Mouse (Mus musculus): ENCODE data around the gene Lenep.

The Lenep gene

DNA sequence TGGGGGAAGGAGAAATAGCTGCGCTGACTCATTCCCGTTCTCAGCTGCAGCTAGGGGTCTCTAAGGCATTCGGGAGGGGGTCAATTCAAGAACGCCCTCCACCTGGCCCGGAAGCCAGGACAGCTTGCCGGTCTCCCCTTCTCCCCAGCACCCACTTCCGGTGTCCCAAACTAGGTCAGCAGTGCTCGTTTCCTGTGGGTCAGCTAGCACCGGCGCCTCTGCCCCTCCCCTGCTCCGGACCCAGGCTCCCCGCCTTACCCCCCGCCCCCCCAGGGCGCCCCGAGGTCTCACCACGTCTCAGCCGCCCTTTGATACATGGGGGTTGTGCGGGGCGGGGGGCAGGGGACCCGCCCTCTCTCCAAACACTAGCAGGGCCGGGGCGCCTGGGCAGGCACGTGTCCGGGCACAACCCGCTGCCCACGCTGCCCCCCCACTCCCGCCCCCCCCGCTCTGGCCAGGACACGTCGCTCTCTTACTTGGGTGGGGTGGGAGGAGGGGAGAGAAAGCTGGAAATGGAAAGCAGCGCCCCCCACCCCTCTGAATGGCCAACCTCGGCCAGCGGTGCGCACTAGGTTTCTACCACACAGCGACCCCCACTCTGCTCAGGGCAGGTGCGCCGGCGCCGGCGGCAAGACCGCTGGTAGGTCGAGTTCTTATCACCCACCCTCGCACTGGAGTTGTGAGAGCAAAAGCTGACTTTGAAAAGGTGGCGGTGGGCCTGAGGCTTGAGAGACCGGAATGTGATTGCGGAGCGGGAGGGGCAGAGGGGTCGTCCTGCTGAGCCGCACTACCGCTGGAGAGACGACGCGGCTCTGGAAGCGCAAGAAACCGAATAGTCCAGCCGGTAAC is 10.7 kb downstream of the Lenep start:
- in situ Hi-C loops (cut with MboI) = no loop called here

DNA sequence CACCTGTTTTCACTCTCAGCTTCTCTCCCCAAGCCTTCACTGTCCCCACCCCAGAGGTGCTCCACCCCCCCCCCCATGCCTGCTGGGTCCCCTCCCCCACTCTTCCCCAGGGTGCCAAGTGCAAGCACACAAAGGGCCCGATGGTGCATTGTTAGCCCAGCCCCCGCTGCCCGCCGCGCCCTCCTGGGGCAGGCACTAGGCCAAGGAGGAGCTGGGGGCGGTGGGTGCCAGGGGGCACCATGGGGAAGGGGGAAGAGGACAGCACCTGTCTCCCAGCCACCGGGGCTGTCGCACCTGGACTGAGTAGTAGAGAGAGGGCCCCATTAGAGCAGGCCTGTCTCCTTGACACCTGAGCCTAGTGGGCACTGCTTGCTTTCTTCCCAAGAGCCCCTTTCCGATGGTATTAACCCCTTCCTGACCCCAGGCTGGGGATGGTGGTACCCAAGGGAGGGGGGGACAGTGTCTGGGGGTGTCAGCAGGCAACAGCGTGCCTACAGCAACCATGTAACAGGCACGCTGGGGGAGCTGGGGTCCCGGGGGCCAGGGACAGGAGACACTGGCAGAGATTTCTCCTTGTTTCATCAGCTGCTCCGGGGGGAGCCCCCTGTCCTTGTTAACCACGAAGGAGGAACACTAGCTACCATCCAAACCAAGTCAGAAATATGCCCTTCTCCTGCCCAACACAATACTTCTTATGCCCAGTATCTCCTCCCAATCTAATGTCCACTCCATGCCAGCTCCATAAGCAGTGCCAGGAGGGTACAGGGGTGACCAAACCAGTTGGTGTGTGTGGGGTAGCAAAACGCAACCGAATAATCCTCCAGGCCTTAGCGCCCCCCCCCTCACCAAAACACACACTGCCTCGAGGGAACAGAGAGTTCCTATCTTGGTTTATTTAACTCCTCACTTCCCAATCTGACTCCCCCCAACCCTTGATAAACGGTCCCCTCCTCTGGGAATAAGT is 11.6 kb downstream of the Lenep start:
- in situ Hi-C loops (cut with MboI) = no loop called here

DNA sequence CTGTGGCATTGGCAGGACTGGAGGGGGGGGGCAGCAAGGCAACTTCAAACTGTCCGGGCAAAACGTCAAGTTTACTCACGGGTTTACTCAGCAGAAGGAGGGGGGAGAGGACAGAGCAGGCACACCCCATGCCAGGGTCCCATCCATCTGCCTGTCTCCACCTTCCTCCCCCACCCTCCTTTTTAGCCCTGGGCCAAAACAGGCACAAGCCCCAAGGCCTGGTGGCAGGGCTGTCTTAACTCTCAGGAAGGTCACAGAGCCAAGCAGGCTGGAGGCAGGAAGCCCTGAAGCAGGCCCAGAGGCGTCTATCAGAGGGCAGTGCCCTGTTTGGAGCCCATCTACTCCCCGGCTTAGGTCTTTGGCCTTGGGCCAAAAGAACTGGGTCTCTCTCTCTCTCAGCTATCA is 12.5 kb downstream of the Lenep start:
- in situ Hi-C loops (cut with MboI) = no loop called here

DNA sequence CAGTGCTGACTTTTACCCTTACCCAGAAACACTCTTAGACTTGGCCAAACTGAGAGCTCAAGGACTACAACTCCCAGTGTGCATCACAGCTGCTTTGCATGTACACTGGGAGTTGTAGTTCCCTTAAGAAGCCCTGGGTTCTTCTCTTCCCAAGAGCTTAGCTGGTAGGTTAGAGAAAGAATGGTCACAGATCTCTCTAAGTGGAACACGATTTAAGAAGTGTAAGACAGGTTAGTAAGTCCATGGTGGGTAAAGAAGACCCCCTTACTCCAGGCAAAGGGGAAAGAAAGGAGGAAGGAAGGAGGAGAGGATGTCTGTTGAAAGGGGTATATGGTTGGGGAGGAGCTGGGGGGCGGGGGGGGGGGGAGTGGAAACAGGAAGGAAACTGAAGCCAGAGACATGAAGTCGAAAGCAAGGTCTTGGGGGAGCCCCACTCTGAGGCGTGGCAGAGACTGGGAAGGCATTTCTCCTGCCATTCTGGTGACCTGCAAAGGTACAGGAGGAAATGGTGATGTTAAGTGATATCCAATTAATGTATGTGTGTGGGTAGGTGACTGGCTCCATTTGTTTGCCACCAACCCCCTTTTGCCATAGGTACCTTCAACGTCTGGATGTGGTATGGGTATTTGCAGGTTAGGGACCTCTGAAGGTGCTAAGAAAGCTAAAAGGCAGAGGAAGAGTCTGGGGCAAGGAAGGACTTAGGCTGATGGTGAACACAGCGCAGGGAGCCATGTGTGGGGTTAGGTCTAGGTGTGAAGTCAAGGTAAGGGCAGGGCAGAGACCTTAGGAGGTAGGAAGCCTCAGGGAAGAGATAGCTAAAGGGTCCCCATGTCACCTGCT is 13.5 kb downstream of the Lenep start:
- in situ Hi-C loops (cut with MboI) = no loop called here

DNA sequence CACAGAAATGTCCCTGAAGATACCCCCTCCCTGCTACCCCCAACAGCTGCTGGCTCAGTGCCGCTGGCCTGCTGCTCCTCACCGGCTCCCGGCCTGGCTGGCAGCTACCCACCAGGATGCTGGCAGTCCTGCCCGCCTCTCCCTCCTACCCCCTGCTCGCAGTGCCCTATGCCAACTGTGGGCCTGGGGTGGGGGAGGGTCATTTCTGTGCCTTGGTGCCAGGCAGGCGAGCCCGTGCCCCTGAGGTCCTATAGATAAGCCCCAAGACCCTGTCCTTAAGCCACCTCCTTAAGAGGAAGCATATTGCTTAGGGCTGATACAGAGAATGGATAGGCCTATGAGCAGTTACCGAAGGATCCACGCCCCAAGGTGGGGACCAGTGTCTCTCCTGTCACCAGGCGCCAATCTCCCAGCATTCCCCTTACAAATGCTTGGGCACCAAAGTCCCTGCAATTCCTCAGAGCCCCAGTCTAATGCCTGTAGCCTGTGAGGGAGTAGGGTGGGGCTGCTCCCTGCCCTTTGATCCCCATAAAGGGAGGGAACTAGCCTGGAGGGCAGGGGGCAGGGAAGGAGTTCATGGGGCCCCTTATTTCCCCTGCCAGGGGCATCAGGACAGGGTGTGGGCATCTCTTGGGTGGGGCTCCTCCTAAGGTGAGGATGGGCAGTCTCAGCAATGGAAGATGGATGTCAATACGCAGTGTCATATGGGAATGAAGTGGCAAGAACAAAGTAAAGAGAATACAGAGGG is 14.3 kb downstream of the Lenep start:
- in situ Hi-C loops (cut with MboI) = no loop called here

DNA sequence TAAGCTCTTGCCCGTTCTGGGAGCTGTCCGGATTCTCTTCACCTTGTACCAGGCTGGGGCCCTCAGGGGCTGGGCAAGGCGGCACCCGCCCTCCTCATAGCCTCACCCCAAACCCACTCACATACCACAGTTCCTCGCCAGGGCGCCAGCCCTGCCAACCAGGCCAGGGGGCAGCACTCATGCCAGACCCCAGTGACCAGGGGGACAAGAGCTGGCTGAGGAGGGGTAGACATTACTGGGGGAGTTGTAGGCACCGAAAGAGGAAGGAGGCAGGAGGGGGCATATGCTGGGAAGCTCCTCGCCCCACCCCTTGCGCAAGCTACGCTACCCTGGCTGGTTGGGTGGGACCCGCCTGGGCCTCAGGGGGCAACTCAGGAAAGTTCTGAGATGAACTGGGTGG is 15.0 kb downstream of the Lenep start:
- in situ Hi-C loops (cut with MboI) = no loop called here

DNA sequence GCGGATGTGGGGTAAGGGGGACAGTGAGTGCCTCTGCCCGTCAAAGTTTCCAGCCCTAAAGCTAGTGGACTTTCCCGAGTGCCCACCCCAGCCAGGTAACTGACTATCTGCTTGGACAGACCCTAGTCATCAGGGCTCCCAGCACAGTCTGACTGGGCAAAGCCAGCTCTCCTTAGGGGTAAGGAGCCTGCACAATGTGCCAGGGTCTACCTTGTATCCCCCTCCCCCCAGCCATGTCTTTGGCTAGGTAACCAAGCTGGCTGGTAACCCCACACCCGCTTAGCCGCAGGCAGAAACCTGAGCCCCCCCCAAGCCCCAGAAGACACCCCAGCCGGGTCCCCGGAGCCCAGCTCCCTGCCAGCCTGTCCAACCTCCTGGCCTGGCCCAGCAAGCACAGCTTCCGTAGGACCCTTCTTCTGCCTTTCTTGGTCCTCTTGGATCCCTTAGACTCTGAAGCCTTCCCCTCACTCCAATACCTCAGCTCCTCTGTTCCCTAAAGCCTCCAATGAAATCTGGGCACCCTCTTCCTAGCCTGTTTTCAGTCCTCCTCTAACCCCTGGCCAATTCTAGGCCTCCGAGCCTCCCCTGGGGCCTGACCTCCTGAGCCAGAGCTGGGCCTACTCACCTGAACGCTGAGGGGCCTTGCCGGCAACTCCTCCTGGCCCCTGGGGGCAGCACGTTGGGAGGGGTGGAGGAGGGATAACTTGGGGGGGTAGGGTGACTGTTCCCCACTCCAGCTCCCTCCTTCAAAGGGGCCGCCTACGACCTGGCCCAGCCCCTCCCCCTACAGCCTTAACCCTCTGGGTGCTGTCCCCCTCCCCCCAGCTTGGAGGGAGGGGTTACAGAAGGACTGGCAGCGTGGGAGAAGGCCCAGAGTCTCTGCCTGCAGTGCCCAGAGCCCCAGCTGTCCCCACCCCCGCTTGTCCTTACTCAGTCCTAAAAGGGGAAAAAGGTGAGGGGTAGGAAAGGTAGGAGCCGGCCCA is 15.9 kb downstream of the Lenep start:
- in situ Hi-C loops (cut with MboI) = no loop called here

DNA sequence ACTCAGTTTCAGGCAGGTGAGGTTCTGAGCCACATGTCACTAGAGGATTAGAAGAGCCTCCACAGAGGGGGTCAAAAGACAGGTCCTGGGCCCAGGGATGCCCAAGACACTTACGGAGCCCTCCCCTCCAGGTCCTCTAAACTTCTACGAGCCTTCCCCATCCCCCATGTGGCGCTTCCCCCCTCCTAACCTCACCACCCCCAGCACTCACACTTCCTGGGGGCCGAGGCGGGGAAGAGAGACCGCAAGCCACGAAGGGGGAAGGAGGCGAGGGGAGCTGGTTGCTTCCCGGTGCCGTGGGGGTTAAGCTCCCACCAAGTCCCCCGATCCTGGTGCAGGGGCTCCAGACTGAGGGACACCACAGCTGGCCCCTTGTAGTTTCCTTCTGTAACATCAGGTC is 17.1 kb downstream of the Lenep start:
- in situ Hi-C loops (cut with MboI) = no loop called here

DNA sequence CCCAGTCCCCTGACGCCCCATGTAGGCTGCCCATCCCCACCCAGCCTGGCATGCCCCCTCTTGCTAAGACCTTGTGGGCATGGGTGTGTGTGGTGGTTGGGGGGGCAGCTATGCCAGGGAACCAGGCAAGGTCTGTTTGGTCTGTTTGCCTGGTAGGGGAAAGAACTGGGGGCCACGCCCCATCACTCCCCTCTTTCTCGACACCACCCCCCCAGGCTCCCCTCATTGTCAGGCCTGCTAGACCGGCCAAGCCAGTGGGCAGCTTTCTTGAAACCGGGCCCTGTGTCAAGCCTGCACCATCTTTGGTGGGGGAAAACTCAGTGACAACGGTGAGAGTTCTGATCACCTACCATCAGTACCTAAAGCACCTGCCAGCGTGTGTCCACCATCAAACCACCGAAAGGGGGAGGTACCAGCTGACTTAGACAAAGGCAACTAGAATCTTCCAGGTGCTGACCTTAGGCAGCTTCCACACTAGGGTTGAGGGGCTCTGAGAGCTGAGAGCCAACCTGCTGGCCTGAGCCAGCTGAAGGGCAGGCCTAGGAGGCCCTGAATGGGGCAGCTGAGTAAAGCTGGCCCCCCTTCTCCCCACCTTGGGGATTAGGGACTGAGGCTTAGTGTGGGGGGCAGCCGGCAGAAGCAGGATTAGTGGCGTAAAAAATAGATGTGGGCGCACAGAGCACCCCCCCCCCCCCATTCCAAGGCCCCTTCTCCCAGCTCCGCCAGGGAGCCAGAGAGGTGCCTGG is 18.1 kb downstream of the Lenep start:
- in situ Hi-C loops (cut with MboI) = no loop called here

DNA sequence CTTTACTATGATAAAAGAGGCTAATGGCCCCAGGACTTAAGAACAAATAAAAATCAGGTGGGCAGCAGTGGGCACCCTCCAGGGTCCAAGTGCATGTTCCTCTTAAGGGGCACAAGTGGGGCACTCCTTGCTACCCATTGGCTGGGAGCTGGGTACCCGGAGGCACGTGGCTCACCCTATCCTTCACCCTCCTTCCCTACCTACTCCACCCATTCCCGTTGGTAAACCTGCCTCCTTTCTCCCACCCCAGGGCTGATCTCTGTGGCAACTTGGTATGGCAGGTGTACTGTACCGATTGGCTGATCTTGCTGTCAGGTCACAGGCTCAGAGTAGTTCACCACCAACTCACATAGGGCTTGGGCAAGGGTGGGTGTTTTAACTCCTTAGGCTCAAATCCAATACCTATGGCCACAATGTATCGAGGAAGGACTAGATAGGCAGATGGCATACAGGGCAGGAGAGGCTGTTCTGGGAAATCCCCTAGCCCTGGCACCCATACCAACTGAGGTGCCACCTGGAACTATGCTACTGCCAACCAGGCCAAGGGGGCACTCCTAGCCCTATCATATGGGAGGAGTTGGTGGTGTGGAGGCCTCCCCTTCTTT is 18.8 kb downstream of the Lenep start:
- in situ Hi-C loops (cut with MboI) = no loop called here

DNA sequence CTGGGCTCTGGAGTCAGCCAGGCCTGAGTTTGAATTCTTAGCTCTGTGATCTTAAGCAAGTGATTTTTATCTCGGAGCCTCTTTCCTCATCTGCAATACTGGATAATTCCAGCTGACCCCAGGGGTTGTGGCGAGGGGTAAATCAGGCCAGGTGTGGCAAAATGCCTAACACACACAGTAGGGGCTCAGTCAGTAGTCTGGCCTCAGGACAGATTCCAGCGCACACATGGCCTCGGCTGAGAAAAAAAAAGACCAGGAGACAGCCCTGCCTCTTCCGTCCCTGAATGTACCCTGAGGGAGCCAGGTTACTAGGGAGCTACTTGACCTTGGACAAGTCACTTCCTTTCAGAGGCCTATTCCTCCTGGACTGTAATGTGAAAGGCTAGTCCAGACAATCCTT is 19.6 kb downstream of the Lenep start:
- in situ Hi-C loops (cut with MboI) = no loop called here

DNA sequence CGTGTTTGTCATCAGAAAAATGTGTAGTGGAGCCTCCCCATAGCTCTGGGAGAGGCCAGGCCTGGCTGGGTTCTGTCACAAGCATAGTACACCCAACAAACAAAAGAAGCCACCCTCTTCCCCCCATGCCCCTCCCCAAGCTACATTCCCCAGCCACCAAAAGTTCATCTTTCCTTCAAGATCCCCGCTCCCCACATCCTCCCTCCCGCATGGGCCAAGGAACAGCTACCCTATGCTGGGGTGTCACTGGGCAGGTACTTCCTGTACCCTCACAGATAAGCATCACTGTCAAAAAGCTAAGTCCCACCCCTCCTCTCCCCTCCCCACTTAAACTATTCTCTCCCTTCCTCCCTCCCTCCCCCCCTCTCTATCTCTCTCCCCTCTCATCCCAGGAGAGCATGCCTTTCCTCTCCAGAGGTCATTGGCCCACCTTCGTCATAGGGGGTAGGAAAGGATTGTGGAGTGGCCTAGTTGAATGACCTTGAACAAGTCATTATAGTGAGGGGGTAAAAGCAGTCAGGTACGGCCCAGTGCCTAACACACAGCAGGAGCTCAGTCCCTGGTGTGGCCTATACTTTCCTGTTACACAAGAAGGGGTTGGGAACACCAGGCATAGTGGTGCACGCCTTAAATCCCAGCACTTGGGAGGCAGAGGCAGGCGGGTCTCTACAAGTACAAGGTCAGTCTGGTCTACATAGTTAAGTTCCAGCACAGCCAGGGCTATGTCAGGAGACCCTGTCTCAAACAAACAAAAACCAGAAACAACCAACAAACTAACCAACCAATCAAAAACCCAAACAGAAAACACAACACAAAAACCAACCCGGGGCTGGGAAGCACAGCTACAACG is 20.3 kb downstream of the Lenep start:
- in situ Hi-C loops (cut with MboI) = no loop called here

DNA sequence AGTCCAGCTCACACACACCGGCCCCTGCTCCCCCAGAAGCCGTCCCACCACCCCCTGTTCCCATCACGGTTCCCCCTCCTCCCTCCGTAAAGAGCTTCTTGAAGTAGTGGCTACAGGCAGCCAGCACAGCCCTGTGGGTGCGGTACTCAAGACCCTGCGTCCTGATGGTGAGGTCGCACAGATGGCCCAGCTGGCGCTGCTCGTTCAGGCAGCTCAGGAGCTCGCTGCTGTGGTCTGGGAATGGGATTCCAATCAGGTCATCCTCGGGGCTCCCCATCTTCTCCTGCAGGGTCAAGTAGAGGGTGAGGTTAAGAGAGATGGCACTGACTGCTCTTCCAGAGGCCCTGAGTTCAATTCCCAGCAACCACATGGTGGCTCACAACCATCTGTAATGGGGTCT is 21.4 kb downstream of the Lenep start:
- in situ Hi-C loops (cut with MboI) = no loop called here

DNA sequence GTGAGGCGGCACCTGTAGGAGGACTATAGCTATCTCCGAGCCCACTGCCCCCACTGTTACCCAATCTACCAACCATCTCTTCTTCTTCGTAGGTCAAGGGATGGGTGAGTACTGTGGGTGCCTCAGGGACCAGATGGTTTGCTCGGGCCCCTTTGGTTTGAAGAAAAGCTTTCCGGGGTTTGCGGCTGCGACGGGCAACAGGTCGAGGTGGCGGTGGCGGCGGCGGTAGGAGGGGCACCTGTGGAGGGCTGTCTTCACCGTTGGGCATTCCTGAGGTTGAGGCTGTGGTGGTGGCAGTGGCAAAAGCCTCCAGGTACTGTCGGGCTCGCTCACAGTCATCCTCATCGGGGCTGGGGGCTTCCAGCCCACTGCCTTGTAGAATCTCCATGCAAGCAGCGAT is 21.9 kb downstream of the Lenep start:
- in situ Hi-C loops (cut with MboI) = no loop called here

DNA sequence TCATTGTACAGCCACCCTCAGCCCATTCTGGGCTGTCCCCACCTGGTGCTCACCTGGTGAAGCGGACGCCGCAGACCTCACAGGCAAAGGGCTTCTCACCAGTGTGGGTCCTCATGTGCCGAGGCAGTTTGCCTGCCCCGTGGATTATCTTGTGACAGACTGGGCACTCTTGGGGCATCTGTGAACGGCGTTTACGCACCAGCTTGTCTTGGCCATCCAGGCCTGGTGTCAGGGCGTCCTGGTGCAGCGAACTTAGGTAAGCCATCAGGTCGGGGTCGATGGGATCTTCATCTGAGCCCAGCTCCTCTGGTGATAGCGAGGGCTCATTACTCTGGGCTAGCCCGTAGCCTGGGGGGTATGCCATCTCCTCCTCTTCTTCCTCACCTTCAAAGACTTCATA is 22.3 kb downstream of the Lenep start:
- in situ Hi-C loops (cut with MboI) = no loop called here

DNA sequence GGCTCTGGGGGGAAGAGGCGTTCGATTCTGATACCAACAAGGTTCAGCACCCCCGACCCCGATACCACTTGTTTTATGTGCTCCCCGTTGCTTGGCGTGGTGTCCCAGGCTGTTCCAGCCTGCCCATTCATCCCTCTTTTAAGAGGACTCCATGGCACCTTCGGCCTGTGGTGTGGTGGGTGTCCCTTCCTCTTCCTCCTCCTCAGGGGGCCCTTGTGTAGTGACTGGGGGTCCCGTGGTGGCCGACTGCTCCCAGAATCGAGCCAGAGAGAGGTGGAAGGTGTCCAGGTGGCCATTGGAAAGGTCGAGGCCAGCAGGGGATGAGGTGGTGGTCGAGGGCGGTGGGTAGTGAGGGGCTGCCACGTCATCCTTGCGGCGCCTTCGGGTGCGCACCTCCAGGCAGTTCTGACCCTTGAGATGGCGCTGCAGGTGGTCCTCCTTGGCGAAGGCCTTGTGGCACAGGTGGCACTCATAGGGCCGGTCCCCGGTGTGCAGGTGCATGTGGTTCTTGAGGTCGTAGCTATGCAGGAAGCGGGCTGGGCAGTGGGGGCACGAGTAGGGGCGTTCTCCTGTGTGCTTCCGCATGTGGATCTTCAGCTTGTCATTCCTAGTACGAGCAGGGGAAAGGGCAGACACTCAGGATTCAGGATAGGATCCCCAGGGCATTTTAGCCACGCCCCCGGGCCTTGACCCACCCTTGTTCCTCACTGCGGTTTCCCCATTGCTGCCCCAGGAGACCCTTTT is 23.0 kb downstream of the Lenep start:
- in situ Hi-C loops (cut with MboI) = no loop called here

DNA sequence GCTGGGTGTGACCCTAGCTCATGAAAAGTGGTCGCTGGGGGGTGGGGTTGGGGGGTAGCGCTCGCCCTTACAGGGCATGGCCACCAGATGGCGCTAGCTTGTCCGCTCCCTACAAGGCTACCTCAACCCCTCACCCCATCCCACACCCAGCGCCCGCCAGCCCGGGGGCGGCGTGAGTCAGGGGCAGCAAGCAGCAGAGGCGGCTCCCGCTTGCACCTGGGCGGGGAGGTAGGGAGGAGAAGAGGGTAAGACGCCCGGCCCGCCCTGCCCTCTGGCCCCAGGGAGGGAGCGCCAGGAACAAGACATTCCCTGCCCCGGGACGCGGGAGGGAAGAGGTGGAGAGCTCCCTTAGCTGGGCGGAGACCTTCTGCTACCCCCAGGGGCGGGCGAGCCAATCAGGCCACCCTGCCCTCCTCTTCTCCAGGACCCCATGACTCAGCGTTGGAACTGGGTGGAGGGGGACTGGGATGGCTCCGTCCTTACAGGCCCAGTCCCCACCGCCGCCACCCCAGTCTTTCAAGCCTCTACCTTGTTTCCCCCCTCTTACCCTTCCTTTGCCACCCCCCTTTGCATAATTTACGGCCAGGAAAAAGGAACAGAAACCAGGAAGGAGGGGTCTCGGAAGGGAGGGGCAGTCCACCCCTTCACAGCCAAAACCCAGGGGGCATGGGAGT is 24.1 kb downstream of the Lenep start:
- in situ Hi-C loops (cut with MboI) = no loop called here

Measured in mature B cell (primary cell).